Mouse (Mus musculus): ENCODE data around the gene Gm26727. TPM values are rescaled to one million over a fixed set of nuclear protein-coding genes. Genes with fewer than 3 reads are reported as not detected.

Gene Gm26727
- polyA plus RNA-seq, 1 experiment from 2014 or later: not detected

Other genes with a start within 250 kb of the Gm26727 start
- gene Gm21830, start 19.5 kb downstream of the Gm26727 start, polyA plus RNA-seq (2021): not detected
- gene Xirp2, start 12.8 kb upstream of the Gm26727 start, polyA plus RNA-seq (2021): not detected
- gene B3galt1, start 132.7 kb upstream of the Gm26727 start, polyA plus RNA-seq (2021): 15.4 TPM